Mouse (Mus musculus): ENCODE data around the gene Eps15l1. TPM values are rescaled to one million over a fixed set of nuclear protein-coding genes. Genes with fewer than 3 reads are reported as not detected.

Eps15l1 gene
- polyA plus RNA-seq (2012; rRNA removed; ENCODE audit: low replicate concordance) = 34.9 and 54.3 TPM in 2 replicates

GRCm38 (mm10) chr8:72421362-72422335 is at the start of gene Eps15l1:
TSS of gene Eps15l1 (minus strand) at chr8:72421460.

GRCm38 (mm10) chr8:72443338-72443993 is 22.2 kb upstream of the Eps15l1 start, which contains the start of the genes Calr3 and 1700030K09Rik:
TSS of gene Calr3 (minus strand) at chr8:72443870.
TSS of gene 1700030K09Rik (plus strand) at chr8:72443880.

GRCm38 (mm10) chr8:72318801-72319322 is 102.4 kb downstream of the Eps15l1 start, which contains the start of gene Klf2:
TSS of gene Klf2 (plus strand) at chr8:72319033.

GRCm38 (mm10) chr8:72305210-72305905 is 115.9 kb downstream of the Eps15l1 start, which contains the start of gene Gm10282:
TSS of gene Gm10282 (minus strand) at chr8:72305260.

Other genes with a start within 250 kb of the Eps15l1 start
- 5.5 and 10.6 TPM in 2 replicates for gene Hsh2d, start 231.8 kb downstream of the Eps15l1 start, polyA plus RNA-seq (2012; rRNA removed; ENCODE audit: low replicate concordance)
- gene Cib3, start 208.6 kb downstream of the Eps15l1 start, polyA plus RNA-seq (2012; rRNA removed; ENCODE audit: low replicate concordance) = 0.14 and 0.19 TPM in 2 replicates
- not detected in 2 replicates for gene Gm11034, start 207.8 kb downstream of the Eps15l1 start, polyA plus RNA-seq (2012; rRNA removed; ENCODE audit: low replicate concordance)
- gene Fam32a, start 201.7 kb downstream of the Eps15l1 start, polyA plus RNA-seq (2012; rRNA removed; ENCODE audit: low replicate concordance) = 31.5 and 53.5 TPM in 2 replicates
- gene Ap1m1, start 181.4 kb downstream of the Eps15l1 start, polyA plus RNA-seq (2012; rRNA removed; ENCODE audit: low replicate concordance) = 87.1 and 87.7 TPM in 2 replicates
- gene Gm10282, start 116.2 kb downstream of the Eps15l1 start, polyA plus RNA-seq (2012; rRNA removed; ENCODE audit: low replicate concordance) = 0.70 and 1.5 TPM in 2 replicates
- 40.6 and 287 TPM in 2 replicates for gene Klf2, start 102.4 kb downstream of the Eps15l1 start, polyA plus RNA-seq (2012; rRNA removed; ENCODE audit: low replicate concordance)
- 0.32 and 0.99 TPM in 2 replicates for gene Calr3, start 22.4 kb upstream of the Eps15l1 start, polyA plus RNA-seq (2012; rRNA removed; ENCODE audit: low replicate concordance)
- 7.1 and 11.2 TPM in 2 replicates for gene 1700030K09Rik, start 22.4 kb upstream of the Eps15l1 start, polyA plus RNA-seq (2012; rRNA removed; ENCODE audit: low replicate concordance)
- gene Cherp, start 53.8 kb upstream of the Eps15l1 start, polyA plus RNA-seq (2012; rRNA removed; ENCODE audit: low replicate concordance) = 39.3 and 67.4 TPM in 2 replicates
- 87.1 and 87.8 TPM in 2 replicates for gene Slc35e1, start 71.2 kb upstream of the Eps15l1 start, polyA plus RNA-seq (2012; rRNA removed; ENCODE audit: low replicate concordance)
- gene Med26, start 126.8 kb upstream of the Eps15l1 start, polyA plus RNA-seq (2012; rRNA removed; ENCODE audit: low replicate concordance) = 9.3 and 19.0 TPM in 2 replicates
- 41.1 and 63.8 TPM in 2 replicates for gene Smim7, start 149.6 kb upstream of the Eps15l1 start, polyA plus RNA-seq (2012; rRNA removed; ENCODE audit: low replicate concordance)
- gene Tmem38a, start 150.6 kb upstream of the Eps15l1 start, polyA plus RNA-seq (2012; rRNA removed; ENCODE audit: low replicate concordance) = 12.4 and 469 TPM in 2 replicates
- gene Nwd1, start 225.3 kb upstream of the Eps15l1 start, polyA plus RNA-seq (2012; rRNA removed; ENCODE audit: low replicate concordance) = 0.04 and 0.07 TPM in 2 replicates